Mouse (Mus musculus) heart, adult 2 months (tissue): Measurements from ENCODE around the gene Cradd.

ENCODE experiments used
- CTCF ChIP-seq: fragments of 200-600 bp; IDR thresholded peaks from 2 replicates; pipeline ENCODE4 v1.8.1; 2022; ENCODE audit warnings: antibody characterized with exemption, mild to moderate bottlenecking, moderate library complexity
- EP300 ChIP-seq: fragments of 200-500 bp; IDR thresholded peaks from 2 replicates; pipeline ENCODE4 v1.6.1; 2011; ENCODE audit warnings: low read depth, low read length, control low read depth; ENCODE audit not compliant: insufficient read depth

GRCm38 (mm10) chr10:95174260-95174659 lies 149.7 kb downstream of the Cradd start:
- TF ChIP-seq CTCF (no peak), EP300 (no peak)
